Mouse (Mus musculus) hindbrain, embryonic 10.5 days (tissue): ENCODE measurements around the gene Vmn2r58. TPM values are rescaled to one million over a fixed set of nuclear protein-coding genes. Genes with fewer than 3 reads are reported as not detected.
"Not testable (repeated sequence)": the region's sequence is repeated elsewhere in the genome, so short reads cannot be mapped to it uniquely, and the experiment has no call there.

Source experiments
- DNase-seq: peaks from one replicate; pipeline ENCODE4 v3.0.0-alpha.2; 2017; ENCODE audit warnings: low spot score
- H3K27ac ChIP-seq: fragments of 300-500 bp; sonication (generic); 2 replicates; pipeline ENCODE4 v1.5.1; 2016; ENCODE audit warnings: mild to moderate bottlenecking, moderate library complexity
- H3K27me3 ChIP-seq: fragments of 300-500 bp; sonication (generic); 2 replicates; pipeline ENCODE4 v1.6.1; 2016; ENCODE audit warnings: mild to moderate bottlenecking; ENCODE audit not compliant: poor library complexity, insufficient read depth, severe bottlenecking
- H3K36me3 ChIP-seq: fragments of 300-500 bp; sonication (generic); 2 replicates; pipeline ENCODE4 v1.6.1; 2016; ENCODE audit warnings: mild to moderate bottlenecking, moderate library complexity
- H3K4me1 ChIP-seq: fragments of 300-500 bp; sonication (generic); replicated peaks from 2 replicates; pipeline ENCODE4 v1.6.1; 2016; ENCODE audit warnings: mild to moderate bottlenecking
- H3K4me3 ChIP-seq: fragments of 300-500 bp; sonication (generic); 2 replicates; pipeline ENCODE4 v1.5.1; 2016; ENCODE audit warnings: mild to moderate bottlenecking, moderate library complexity
- H3K9me3 ChIP-seq: fragments of 300-500 bp; sonication (generic); 2 replicates; pipeline ENCODE4 v1.6.1; 2016; ENCODE audit warnings: mild to moderate bottlenecking, moderate library complexity
- WGBS: fragments of 180-500 bp; shearing (Covaris S2); methylation state at CpG from one replicate; pipeline ENCODE4 v1.1.7; 2016; 5-methylcytosine and 5-hydroxymethylcytosine counted together
- polyA plus RNA-seq: library from polyadenylated mRNA; unstranded; fragments of >200 nt; fragmentation: Nextera tagmentation; extraction: Ambion mirVana; gene quantifications from 2 replicates; pipeline ENCODE4 v1.2.1, GENCODE M21; 2016

Gene Vmn2r58
- not detected in 2 replicates for polyA plus RNA-seq

GRCm38 (mm10) chr7:41872612-41873011 lies at the start of gene Vmn2r58:
Gene Vmn2r58 (minus strand): TSS chr7:41872712.
- not testable (repeated sequence) for H3K4me3 ChIP-seq, H3K4me1 ChIP-seq, H3K27ac ChIP-seq, H3K27me3 ChIP-seq, H3K36me3 ChIP-seq, DNase-seq
- H3K9me3 ChIP-seq = peaks cover 39% of the 10 kb centered on the region
- 79% methylated on average over 5 of the region's 5 CpGs for WGBS

Other genes starting within 250 kb of the Vmn2r58 start
- 9.7 and 13.8 TPM in 2 replicates for gene Zfp788, start 239.5 kb downstream of the Vmn2r58 start, polyA plus RNA-seq
- not detected in 2 replicates for gene Vmn2r59, start 186.3 kb upstream of the Vmn2r58 start, polyA plus RNA-seq
- not detected in 2 replicates for gene Vmn2r60, start 235.1 kb upstream of the Vmn2r58 start, polyA plus RNA-seq